Mouse (Mus musculus) T-helper 2 cell (primary cell): Measurements from ENCODE around the gene Shmt2.

Source experiments
- in situ Hi-C: fragments of 300-600 bp; cut with MboI, MseI; formaldehyde crosslinking; loops from one replicate; pipeline ENCODE4 v1.15.1; 2025; ENCODE audit warnings: high pct_unique_total_duplicates

Shmt2 gene

GRCm38 (mm10) chr10:127513501-127514091, 8.6 kb downstream of the Shmt2 start:
- in situ Hi-C loops = no loop called here

DNA sequence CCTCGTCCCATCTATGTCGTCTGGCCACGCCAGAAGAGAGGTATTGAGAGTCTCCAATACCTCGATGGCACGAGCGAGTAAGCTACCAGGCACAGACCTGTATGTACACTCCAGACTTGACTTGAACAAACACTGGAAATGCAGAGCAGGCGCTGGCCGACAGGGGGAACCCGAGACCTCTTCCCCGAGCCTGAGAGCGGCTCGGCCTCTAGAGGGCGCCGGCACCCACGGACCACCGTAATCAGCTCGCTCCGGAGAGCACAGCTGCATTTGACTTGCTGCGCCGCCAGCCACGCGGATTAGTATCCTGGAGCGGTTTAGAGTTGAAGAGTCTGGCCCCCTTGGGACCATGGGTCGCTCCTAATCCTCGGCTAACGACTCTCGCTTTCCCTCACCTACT, 9.4 kb downstream of the Shmt2 start:
- in situ Hi-C loops = no loop called here

DNA sequence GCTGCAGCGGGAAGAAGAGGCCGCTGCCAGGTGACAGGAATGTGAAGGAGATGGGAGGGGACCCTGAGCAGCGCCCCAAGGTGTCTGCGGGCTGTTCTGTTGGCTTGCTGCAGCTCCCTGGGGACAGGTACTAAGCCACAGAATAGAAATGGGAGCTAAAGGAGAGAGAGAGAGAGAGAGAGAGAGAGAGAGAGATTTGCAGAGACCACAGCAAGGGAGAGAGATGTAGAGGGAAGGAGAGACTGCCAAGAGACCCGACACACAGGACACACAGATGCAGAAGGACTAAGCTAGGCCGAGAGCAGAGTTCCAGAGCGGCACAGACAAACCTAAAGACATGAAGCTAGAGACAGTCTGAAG, 10.0 kb downstream of the Shmt2 start:
- in situ Hi-C loops = no loop called here

DNA sequence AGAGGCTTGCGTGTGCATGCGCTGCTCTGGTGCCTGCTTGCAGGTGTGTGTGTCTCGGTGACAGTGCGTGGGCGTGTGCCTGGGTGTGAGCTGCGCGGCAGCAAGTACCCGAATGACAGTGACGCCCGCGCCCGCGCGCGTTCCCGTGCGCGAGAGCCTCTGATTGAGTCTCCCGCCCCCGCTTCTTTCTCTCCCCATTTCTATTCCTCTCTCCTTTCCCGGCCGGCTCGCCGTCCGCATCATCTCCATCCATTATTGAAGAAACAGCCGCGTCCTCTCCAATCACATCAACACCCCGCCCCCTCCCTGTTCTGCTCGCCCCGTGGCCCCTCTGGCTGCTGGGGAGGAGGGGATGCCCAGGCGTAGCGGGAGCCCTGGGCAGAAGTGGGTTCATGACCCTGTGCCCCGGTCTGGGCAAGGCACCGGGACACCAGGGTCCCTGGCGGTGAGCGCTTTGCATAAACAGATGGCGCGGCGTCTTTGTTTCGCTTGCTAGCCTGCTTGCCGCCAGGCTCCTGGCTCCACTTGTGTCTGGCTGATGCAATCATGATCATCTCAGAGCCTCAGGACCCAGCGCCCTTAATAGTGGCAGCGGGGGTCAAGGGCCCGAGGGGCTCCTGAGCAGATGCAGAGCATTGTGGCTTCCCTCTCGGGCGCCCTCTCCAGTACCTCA, 10.5 kb downstream of the Shmt2 start:
- in situ Hi-C loops = no loop called here

DNA sequence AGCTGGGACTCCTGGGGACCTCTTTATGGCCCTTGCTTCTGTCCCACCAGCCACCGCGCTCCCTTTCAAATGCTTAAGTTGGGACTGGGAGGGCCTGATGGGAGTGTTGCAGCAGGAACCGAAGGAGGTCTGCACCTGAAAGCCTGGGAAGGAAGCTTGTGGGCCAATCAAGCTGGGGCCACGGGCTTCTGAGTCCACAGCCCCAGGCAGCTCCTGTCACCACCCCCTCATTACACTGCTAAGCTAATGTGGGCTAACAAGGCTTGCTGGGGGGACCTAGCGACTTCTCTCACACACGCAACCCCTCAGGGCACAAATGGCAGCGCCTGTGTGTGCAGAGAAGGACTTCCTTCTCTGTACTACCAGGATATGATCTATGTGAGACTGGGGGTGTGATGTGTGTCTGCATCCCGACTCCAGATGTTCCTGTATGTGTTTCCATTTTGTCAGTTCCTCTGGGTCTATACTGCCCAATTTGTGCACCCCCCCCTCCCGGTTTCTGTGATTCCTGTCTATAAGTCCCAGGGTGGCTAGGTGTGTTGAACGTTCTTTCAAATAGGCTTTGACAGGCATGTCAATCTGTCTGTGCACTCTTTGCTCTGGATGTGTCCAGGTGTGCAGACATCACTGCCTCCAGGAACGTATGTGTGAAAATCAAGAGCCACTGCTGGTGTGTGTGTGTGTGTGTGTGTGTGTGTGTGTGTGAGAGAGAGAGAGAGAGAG, 11.2 kb downstream of the Shmt2 start:
- in situ Hi-C loops = no loop called here

GRCm38 (mm10) chr10:127509837-127510701, 12.2 kb downstream of the Shmt2 start:
- in situ Hi-C loops = loop anchor here (5.0 kb wide), 1 partner anchor 32 kb away; no protein-coding TSS in a partner anchor

GRCm38 (mm10) chr10:127509051-127509836, 13.0 kb downstream of the Shmt2 start:
- in situ Hi-C loops = loop anchor here (5.0 kb wide), 1 partner anchor 33 kb away; no protein-coding TSS in a partner anchor

DNA sequence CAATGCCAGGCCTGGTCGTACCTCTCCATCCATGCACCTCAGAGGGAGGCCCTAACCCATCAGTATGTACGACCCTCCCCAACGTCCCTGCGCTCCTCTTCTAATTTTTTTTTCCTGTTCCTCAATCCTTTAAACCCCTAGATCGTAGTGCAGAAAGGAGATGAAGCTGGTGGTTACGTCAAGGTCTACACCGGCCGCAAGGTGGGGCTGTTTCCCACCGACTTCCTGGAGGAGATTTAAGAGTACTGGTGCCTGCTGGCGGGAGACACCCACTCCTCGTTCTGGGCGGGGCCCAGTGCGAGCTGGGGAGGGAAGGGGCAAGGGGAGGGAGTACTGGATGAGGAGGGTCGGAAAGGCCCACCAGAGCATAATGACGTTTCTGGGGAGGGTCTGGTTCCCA, 14.0 kb downstream of the Shmt2 start:
- in situ Hi-C loops = loop anchor here (5.0 kb wide), 1 partner anchor 34 kb away; no protein-coding TSS in a partner anchor

DNA sequence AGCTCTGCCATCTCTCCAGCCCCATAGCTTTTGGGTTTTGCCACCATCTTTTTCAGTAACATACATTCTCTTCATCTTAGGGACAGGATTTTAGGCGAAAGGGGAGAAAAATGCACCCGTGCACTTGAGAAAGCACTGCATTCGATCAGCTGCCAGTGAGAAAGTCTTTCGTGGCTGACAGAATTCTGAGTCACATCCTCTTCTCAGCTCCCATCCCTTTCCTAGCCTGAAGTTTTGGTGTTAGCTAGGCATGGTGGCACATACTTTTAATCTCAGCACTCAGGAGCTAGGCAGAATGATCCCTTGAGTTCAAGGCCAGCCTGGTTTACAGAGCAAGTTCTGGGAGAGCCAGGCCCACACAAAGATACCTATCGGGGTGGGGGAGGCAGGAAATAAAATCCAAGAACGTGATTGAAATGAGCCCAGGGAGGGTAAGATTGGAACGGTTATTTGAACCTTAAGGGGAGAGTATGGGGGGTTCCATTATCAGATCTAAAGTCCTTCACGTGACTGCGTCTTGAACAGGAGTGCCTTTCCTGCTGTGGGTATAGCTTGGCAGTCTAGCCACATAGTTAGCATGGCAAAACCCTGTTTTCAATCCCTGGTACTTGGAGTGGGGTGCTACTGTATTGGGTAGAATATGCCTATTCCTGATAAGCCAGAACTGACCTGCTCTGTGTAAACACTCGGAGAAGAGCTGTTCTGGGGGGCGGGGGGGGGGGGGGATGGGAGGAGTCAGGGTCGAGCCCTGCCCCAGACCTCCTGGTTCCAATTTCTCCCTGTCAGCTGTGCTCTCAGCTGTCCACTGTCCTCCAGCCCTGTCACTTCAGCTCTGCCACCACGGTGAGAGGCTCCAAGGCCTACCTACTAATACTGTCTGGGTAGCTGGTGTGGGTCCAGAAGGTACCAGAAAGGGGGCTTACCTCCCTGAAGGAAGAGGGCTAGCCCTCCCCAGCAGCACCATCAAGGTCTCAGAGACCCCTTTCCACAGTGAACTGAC, 21.1 kb downstream of the Shmt2 start, which contains the start of gene Stac3:
Gene Stac3 (plus strand): TSS at position 793 of the 1,000 bp plus-strand sequence.
- in situ Hi-C loops = no loop called here

- in situ Hi-C loops = no loop called here
These were observed 22.2 kb downstream of the Shmt2 start for GRCm38 (mm10) chr10:127500042-127500441.

- in situ Hi-C loops = no loop called here
These were observed 22.7 kb downstream of the Shmt2 start for GRCm38 (mm10) chr10:127499516-127499915.

DNA sequence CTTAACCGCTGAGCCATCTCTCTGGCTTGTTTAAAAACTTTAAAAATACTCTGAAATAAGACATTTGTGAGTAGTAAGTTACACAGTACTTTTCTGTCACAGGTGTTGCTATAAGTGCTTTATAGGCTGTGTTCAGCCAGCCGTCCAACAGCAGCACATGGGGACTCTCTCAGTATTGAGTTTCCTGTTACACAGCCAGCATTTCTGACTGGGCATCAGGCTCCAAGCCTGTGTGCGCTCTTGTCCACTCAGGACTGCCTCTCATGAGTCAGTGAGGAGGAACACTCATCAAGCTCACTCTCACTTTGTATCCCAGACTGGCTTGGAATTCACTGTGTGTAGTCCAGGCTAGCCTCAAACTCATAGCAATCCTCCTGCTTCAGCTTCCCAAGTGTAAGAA, 26.1 kb downstream of the Shmt2 start:
- in situ Hi-C loops = no loop called here

DNA sequence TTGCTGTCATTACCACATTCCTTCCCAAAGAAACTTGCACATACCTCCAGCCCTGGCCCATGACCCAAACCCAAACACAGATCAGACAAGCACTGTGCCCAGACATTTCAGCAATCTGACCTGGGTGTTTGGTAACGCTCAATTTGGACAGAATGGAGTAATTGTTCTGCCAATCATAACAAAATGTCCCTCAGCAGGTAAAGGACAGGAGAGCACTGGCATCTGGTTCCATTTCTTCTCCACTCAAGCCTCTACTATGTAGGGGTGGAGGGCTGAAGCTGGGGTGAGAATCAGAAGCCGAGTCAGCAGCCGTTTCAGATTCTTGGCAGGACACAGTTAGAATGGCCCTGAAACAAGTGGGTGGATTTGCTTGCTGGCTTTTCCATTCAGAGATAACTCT, 30.1 kb downstream of the Shmt2 start:
- in situ Hi-C loops = no loop called here

GRCm38 (mm10) chr10:127491128-127491512, 31.1 kb downstream of the Shmt2 start:
- in situ Hi-C loops = no loop called here

GRCm38 (mm10) chr10:127490160-127491127, 31.8 kb downstream of the Shmt2 start:
- in situ Hi-C loops = no loop called here

- in situ Hi-C loops = no loop called here
These were observed 33.4 kb downstream of the Shmt2 start for GRCm38 (mm10) chr10:127488856-127489255.

GRCm38 (mm10) chr10:127485235-127485634, 37.0 kb downstream of the Shmt2 start:
- in situ Hi-C loops = no loop called here
